Mouse (Mus musculus) spleen, embryonic (tissue): ENCODE results near the gene Itga1.

Experiments
- CTCF ChIA-PET: fragments of 350-600 bp; sonication (Branson Sonifier 250); formaldehyde crosslinking; loops from one replicate; lab custom pipeline; 2022; lab: Charles Lee

Itga1 gene

GRCm38 (mm10) chr13:115101355-115102191 lies at the start of gene Itga1, which contains the start of gene Gm49395:
TSS of gene Itga1 (minus strand) at chr13:115101964.
TSS of gene Gm49395 (minus strand) at chr13:115101921.
- CTCF ChIA-PET, result no interaction called here

- CTCF ChIA-PET, result no interaction called here
Measured at GRCm38 (mm10) chr13:115150602-115151001, 48.8 kb upstream of the Itga1 start.

GRCm38 (mm10) chr13:115149849-115150248 lies 48.1 kb upstream of the Itga1 start:
- CTCF ChIA-PET, result interaction anchor here (0.7 kb wide), 1 partner anchor 86 kb away, joined by 3 read pairs; no protein-coding TSS in a partner anchor

GRCm38 (mm10) chr13:115143575-115143974 lies 41.8 kb upstream of the Itga1 start:
- CTCF ChIA-PET, result no interaction called here

- CTCF ChIA-PET, result no interaction called here
Measured at GRCm38 (mm10) chr13:115142066-115142465, 40.3 kb upstream of the Itga1 start.

GRCm38 (mm10) chr13:115138513-115138912 lies 36.7 kb upstream of the Itga1 start:
- CTCF ChIA-PET, result no interaction called here

GRCm38 (mm10) chr13:115136761-115137160 lies 35.0 kb upstream of the Itga1 start:
- CTCF ChIA-PET, result no interaction called here

- CTCF ChIA-PET, result interaction anchor here (0.6 kb wide), 1 partner anchor 196 kb away, joined by 20 read pairs; no protein-coding TSS in a partner anchor
Measured at GRCm38 (mm10) chr13:115132435-115132834, 30.7 kb upstream of the Itga1 start.

- CTCF ChIA-PET, result no interaction called here
Measured at GRCm38 (mm10) chr13:115131381-115131780, 29.6 kb upstream of the Itga1 start.

- CTCF ChIA-PET, result interaction anchor here (0.6 kb wide), 1 partner anchor 803 kb away, joined by 5 read pairs; no protein-coding TSS in a partner anchor
Measured at GRCm38 (mm10) chr13:115130035-115130434, 28.3 kb upstream of the Itga1 start.

GRCm38 (mm10) chr13:115127826-115128225 lies 26.1 kb upstream of the Itga1 start:
- CTCF ChIA-PET, result no interaction called here

GRCm38 (mm10) chr13:115126534-115126933 lies 24.8 kb upstream of the Itga1 start:
- CTCF ChIA-PET, result no interaction called here

GRCm38 (mm10) chr13:115125130-115125529 lies 23.4 kb upstream of the Itga1 start:
- CTCF ChIA-PET, result no interaction called here

GRCm38 (mm10) chr13:115124521-115124920 lies 22.8 kb upstream of the Itga1 start:
- CTCF ChIA-PET, result no interaction called here

- CTCF ChIA-PET, result interaction anchor here (0.6 kb wide), 1 partner anchor 8 kb away, joined by 4 read pairs; no protein-coding TSS in a partner anchor
Measured at GRCm38 (mm10) chr13:115118756-115119155, 17.0 kb upstream of the Itga1 start.

GRCm38 (mm10) chr13:115118195-115118594 lies 16.4 kb upstream of the Itga1 start:
- CTCF ChIA-PET, result interaction anchor here (0.6 kb wide), 1 partner anchor 8 kb away, joined by 4 read pairs; no protein-coding TSS in a partner anchor

- CTCF ChIA-PET, result no interaction called here
Measured at GRCm38 (mm10) chr13:115116930-115117621, 15.3 kb upstream of the Itga1 start.

GRCm38 (mm10) chr13:115109628-115110027 lies 7.9 kb upstream of the Itga1 start:
- CTCF ChIA-PET, result no interaction called here

- CTCF ChIA-PET, result no interaction called here
Measured at GRCm38 (mm10) chr13:115107436-115107835, 5.7 kb upstream of the Itga1 start.

GRCm38 (mm10) chr13:115106183-115106582 lies 4.4 kb upstream of the Itga1 start:
- CTCF ChIA-PET, result interaction anchor here (0.6 kb wide), 1 partner anchor 43 kb away, joined by 11 read pairs; no protein-coding TSS in a partner anchor

- CTCF ChIA-PET, result no interaction called here
Measured at GRCm38 (mm10) chr13:115102754-115103153, 990 bp upstream of the Itga1 start.
